Mouse (Mus musculus): ENCODE measurements at regions not wholly inside any gene's neighbourhood (a gene's known extent, or its start where the extent isn't known, plus 50 kb on each side); places are given as distances from the start of the nearest gene placed in this dataset.
"Not testable (repeated sequence)": the region's sequence is repeated elsewhere in the genome, so short reads cannot be mapped to it uniquely, and the experiment has no call there.

- DNase-seq (ENCODE audit: low read depth), result no peak
Measured at GRCm38 (mm10) chr6:22506871-22507270, 150.8 kb upstream of the Fam3c start.

GRCm38 (mm10) chr6:22497306-22497705, 141.3 kb upstream of the Fam3c start:
- no peak for DNase-seq (ENCODE audit: low read depth)

GRCm38 (mm10) chr6:22496471-22496870, 140.4 kb upstream of the Fam3c start:
- DNase-seq (ENCODE audit: low read depth), result peak; percentile 24

GRCm38 (mm10) chr6:22493632-22494260, 137.7 kb upstream of the Fam3c start:
- DNase-seq (ENCODE audit: low read depth), result peak; percentile 77

- no peak for DNase-seq (ENCODE audit: low read depth)
Measured at GRCm38 (mm10) chr6:22492896-22493295, 136.9 kb upstream of the Fam3c start.

GRCm38 (mm10) chr6:22490762-22491161, 134.7 kb upstream of the Fam3c start:
- DNase-seq (ENCODE audit: low read depth), result no peak

- no peak for DNase-seq (ENCODE audit: low read depth)
Measured at GRCm38 (mm10) chr6:22487467-22487866, 131.4 kb upstream of the Fam3c start.

GRCm38 (mm10) chr6:22485828-22486518, 129.9 kb upstream of the Fam3c start:
- DNase-seq (ENCODE audit: low read depth), result no peak

- DNase-seq (ENCODE audit: low read depth), result peak; percentile 29
Measured at GRCm38 (mm10) chr6:22482257-22482656, 126.2 kb upstream of the Fam3c start.

- DNase-seq (ENCODE audit: low read depth), result no peak
Measured at GRCm38 (mm10) chr6:22474604-22475003, 118.6 kb upstream of the Fam3c start.

GRCm38 (mm10) chr6:22474011-22474410, 118.0 kb upstream of the Fam3c start:
- no peak for DNase-seq (ENCODE audit: low read depth)

GRCm38 (mm10) chr6:22472400-22472799, 116.4 kb upstream of the Fam3c start:
- DNase-seq (ENCODE audit: low read depth), result not testable (repeated sequence)

GRCm38 (mm10) chr6:22467334-22467993, 111.4 kb upstream of the Fam3c start:
- DNase-seq (ENCODE audit: low read depth), result no peak

- DNase-seq (ENCODE audit: low read depth), result no peak
Measured at GRCm38 (mm10) chr6:22465926-22466325, 109.9 kb upstream of the Fam3c start.

- DNase-seq (ENCODE audit: low read depth), result peak; percentile 43
Measured at GRCm38 (mm10) chr6:22459440-22460016, 103.5 kb upstream of the Fam3c start.

GRCm38 (mm10) chr6:22452203-22452602, 96.2 kb upstream of the Fam3c start:
- DNase-seq (ENCODE audit: low read depth), result no peak

GRCm38 (mm10) chr6:22450501-22450900, 94.5 kb upstream of the Fam3c start:
- no peak for DNase-seq (ENCODE audit: low read depth)

GRCm38 (mm10) chr6:22448906-22449305, 92.9 kb upstream of the Fam3c start:
- no peak for DNase-seq (ENCODE audit: low read depth)

GRCm38 (mm10) chr6:22447636-22448035, 91.6 kb upstream of the Fam3c start:
- DNase-seq (ENCODE audit: low read depth), result no peak

GRCm38 (mm10) chr6:22446621-22447310, 90.7 kb upstream of the Fam3c start:
- DNase-seq (ENCODE audit: low read depth), result peak; percentile 47

GRCm38 (mm10) chr6:22444856-22445255, 88.8 kb upstream of the Fam3c start:
- DNase-seq (ENCODE audit: low read depth), result not testable (repeated sequence)

GRCm38 (mm10) chr6:22444220-22444619, 88.2 kb upstream of the Fam3c start:
- DNase-seq (ENCODE audit: low read depth), result peak; percentile 83

Data from naive thymus-derived CD4-positive, alpha-beta T cell, adult 2 months (primary cell).